Mouse (Mus musculus) lung, postnatal 0 days (tissue): ENCODE data around the gene Nat8f5.

Experiments used
- CTCF ChIP-seq: IDR thresholded peaks from 2 replicates; pipeline ENCODE4 v1.5.1; 2016; ENCODE audit warnings: antibody characterized with exemption, mild to moderate bottlenecking
- EP300 ChIP-seq: IDR thresholded peaks from 2 replicates; pipeline ENCODE4 v1.6.1; 2016; ENCODE audit warnings: antibody characterized with exemption, mild to moderate bottlenecking, control low read depth

DNA sequence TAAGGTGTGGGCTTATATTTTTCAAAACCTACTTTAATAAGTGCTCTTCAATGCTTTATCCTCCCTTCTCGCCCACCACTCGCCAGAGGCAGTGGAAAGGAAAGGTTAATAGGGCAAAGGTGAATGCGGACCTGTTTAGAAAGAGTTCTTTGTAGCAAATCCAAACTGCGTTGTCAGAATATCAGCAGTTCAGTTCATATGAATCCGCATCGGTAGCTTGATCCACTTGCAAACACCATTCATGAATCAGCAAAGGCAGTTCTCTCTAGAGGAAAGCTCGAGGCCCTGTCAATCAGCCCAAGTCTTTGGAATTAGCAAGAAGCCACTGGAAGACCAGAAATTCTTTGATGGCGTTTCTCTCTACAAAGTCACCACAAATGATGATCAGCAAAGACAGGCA lies 17.9 kb upstream of the Nat8f5 start:
- TF ChIP-seq EP300 (no peak), CTCF (no peak)
